Mouse (Mus musculus) intestine, embryonic 15.5 days (tissue): ENCODE measurements around the gene Zfp874a. TPM values are rescaled to one million over a fixed set of nuclear protein-coding genes. Genes with fewer than 3 reads are reported as not detected.
"Not testable (repeated sequence)": the region's sequence is repeated elsewhere in the genome, so short reads cannot be mapped to it uniquely, and the experiment has no call there.

Experiments
- ATAC-seq: fragments of 200-750 bp; cut with Nextera tagmentation; 2 replicates; pipeline ENCODE4 v1.8.0; 2017; ENCODE audit warnings: moderate TSS enrichment, moderate library complexity
- H3K27ac ChIP-seq: fragments of 300-500 bp; sonication (generic); 2 replicates; pipeline ENCODE4 v1.5.1; 2015; ENCODE audit warnings: mild to moderate bottlenecking, inconsistent platforms
- H3K27me3 ChIP-seq: fragments of 300-500 bp; sonication (generic); replicated peaks from 2 replicates; pipeline ENCODE4 v1.6.1; 2015; ENCODE audit warnings: inconsistent platforms
- H3K36me3 ChIP-seq: fragments of 300-500 bp; sonication (generic); 2 replicates; pipeline ENCODE4 v1.6.1; 2015; ENCODE audit warnings: inconsistent platforms
- H3K4me1 ChIP-seq: fragments of 300-500 bp; sonication (generic); replicated peaks from 2 replicates; pipeline ENCODE4 v1.6.1; 2015; ENCODE audit warnings: inconsistent platforms
- H3K4me2 ChIP-seq: fragments of 300-500 bp; sonication (generic); replicated peaks from 2 replicates; pipeline ENCODE4 v1.6.1; 2015; ENCODE audit warnings: mild to moderate bottlenecking, inconsistent platforms
- H3K4me3 ChIP-seq: fragments of 300-500 bp; sonication (generic); replicated peaks from 2 replicates; pipeline ENCODE4 v1.5.1; 2015; ENCODE audit warnings: inconsistent platforms
- H3K9ac ChIP-seq: fragments of 300-500 bp; sonication (generic); 2 replicates; pipeline ENCODE4 v1.6.1; 2015; ENCODE audit warnings: inconsistent platforms
- H3K9me3 ChIP-seq: fragments of 300-500 bp; sonication (generic); 2 replicates; pipeline ENCODE4 v1.6.1; 2016; ENCODE audit warnings: inconsistent platforms
- WGBS: fragments of 180-500 bp; shearing (Covaris S2); methylation state at CpG from one replicate; pipeline ENCODE4 v1.1.7; 2015; 5-methylcytosine and 5-hydroxymethylcytosine counted together
- polyA plus RNA-seq: library from polyadenylated mRNA; unstranded; fragments of >200 nt; fragmentation: Nextera tagmentation; extraction: Ambion mirVana; gene quantifications from 2 replicates; pipeline ENCODE4 v1.2.1, GENCODE M21; 2015

Gene Zfp874a
- polyA plus RNA-seq = 6.7 and 8.2 TPM in 2 replicates

DNA sequence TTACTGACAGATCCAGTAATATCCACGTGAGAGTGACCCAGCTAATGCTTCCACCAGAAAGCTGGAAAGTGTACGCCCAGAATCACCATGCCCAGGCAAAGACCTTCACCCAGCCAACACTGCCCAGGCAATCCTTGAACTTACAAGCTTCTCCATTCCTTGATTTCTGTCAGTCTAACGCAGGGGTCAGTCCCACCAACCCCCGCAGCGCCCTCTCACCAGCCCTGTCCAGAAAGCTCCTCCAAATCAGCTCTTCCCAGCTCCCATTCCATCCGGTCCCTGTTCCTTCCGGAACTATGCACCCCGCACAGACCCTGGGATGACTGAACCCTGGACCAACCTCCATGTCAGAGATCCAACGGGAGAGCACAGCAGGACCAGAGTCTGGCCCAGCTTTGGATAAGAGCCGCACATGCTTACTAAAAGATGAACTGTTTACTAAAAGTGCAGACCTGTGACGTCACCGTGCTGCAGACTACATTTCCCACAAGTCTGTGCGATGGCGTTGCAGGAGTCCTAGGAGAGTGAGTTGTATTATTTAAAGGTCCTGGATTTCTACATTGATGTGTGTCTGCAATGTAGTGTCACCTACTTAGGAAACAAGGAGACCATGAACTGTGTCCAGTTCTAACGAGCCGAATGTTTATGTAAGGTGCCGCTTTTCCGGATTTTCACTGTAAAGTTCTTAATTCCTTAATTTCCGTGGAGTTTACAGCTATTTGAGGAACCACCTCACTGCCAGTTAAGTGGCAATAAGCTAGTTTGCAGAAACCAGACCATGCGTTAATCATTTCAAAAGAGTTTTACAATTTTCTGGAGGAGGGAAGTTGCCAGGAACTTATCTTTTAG, at the start of gene Zfp874a:
Gene Zfp874a (minus strand): TSS at position 453 of the 849 bp plus-strand sequence.
- peak within 1 kb of the TSS; percentile 58 for H3K4me3 ChIP-seq
- 2% methylated on average over 20 of the region's 20 CpGs for WGBS
- peak; percentile 98 for ATAC-seq
- H3K9ac ChIP-seq = peak within 1 kb of the TSS; percentile 60
- H3K9me3 ChIP-seq = no peaks in the 10 kb centered on the region
- H3K27me3 ChIP-seq = no peaks in the 10 kb centered on the region
- H3K4me2 ChIP-seq = peak within 1 kb of the TSS; percentile 75
- peak within 1 kb of the TSS; percentile 40; the same call in 1 of the 2 replicates for H3K27ac ChIP-seq
- no peaks in the 10 kb centered on the region for H3K36me3 ChIP-seq
- peaks cover 2% of the 10 kb centered on the region; the same call in 1 of the 2 replicates for H3K4me1 ChIP-seq

DNA sequence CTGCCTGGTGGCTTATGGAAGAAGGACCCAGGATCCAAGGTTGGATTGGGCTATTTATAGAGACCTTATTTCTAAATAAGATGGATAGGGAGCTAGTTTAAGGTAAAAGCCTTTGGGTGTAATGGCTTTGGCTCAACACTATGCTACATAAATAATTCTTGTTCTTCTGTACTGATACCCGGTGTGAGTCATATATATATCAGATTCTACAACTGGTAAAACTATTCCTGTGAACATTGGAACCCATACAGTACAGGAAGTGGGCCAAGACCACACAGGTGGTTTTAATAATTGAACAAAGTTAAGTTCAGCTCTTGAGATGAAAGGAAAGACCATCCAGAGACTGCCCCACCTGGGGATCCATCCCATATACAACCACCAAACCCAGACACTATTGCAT, 49.5 kb upstream of the Zfp874a start:
- Histone ChIP-seq H3K4me1 (0 out of 2 replicates have a peak, but pooled peaks cover 4% of the 10 kb centered on the region), H3K4me3 (no peak overlapping the region), H3K4me2 (no peak overlapping the region), H3K9me3 (no peaks in the 10 kb centered on the region), H3K9ac (no peak overlapping the region), H3K36me3 (no peaks in the 10 kb centered on the region), H3K27me3 (no peaks in the 10 kb centered on the region), H3K27ac (no peak overlapping the region)
- ATAC-seq = no peak; the same call in 1 of the 2 replicates
- WGBS = 78% methylated on average over 1 of the region's 1 CpGs

GRCm38 (mm10) chr13:67500084-67500719, 48.8 kb upstream of the Zfp874a start, which contains the start of gene Zfp58:
TSS of gene Zfp58 (minus strand) at chr13:67500555.
- peak within 1 kb of the TSS; percentile 66; the same call in 1 of the 2 replicates for H3K27ac ChIP-seq
- H3K4me3 ChIP-seq = peak within 1 kb of the TSS; percentile 68
- peak; percentile 98 for ATAC-seq
- H3K27me3 ChIP-seq = no peaks in the 10 kb centered on the region
- H3K9ac ChIP-seq = peak within 1 kb of the TSS; percentile 61
- peak within 1 kb of the TSS; percentile 64 for H3K4me2 ChIP-seq
- H3K4me1 ChIP-seq = 0 out of 2 replicates have a peak, but pooled peaks cover 4% of the 10 kb centered on the region
- no peaks in the 10 kb centered on the region for H3K9me3 ChIP-seq
- WGBS = under 1% methylated on average over 22 of the region's 22 CpGs
- 0 out of 2 replicates have a peak, but pooled peaks cover under 1% of the 10 kb centered on the region for H3K36me3 ChIP-seq

DNA sequence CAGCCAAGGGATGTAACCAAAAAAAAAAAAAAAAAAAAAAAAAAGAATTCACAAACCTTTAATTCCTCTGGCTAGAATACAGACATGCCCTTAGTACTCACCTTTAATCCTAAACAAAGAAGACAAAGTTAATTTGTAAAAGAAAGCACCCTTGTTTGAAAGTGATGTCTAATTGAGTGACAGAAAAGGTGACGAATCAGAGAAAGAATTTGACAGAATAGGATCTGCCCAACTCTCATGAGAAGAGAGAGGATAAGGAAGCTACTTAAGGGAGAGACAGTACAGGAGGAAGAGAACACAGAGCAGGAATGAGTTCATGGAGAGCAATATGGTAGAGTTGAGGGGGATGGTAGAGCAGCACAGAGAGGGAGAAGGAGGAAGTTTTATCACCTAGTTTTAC, 44.2 kb upstream of the Zfp874a start:
- Histone ChIP-seq H3K4me2 (no peak overlapping the region), H3K4me3 (no peak overlapping the region), H3K9me3 (no peaks in the 10 kb centered on the region), H3K36me3 (peaks cover 24% of the 10 kb centered on the region), H3K4me1 (0 out of 2 replicates have a peak, but pooled peaks cover 4% of the 10 kb centered on the region), H3K9ac (no peak overlapping the region), H3K27me3 (no peaks in the 10 kb centered on the region), H3K27ac (no peak overlapping the region)
- ATAC-seq = no peak
- WGBS = 91% methylated on average over 1 of the region's 1 CpGs

DNA sequence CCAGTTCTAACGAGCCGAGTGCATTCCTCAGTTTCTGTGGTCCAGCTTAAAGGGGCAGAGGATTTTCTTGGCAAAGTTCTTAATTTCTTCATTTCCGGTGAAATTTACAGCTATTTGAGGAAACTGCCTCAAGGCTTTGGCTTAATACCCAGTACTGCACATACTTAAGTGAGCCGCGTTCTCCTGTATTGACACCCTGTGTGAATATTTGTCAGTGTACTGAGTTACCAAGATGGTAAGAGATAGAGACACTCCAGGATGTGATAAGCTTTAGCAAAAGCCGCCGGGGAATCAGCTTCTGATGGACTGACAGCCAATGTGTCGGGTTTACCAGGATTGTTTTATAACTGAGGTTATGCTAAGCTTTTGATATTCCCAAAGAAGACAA, 33.0 kb upstream of the Zfp874a start:
- 36% methylated on average over 8 of the region's 8 CpGs for WGBS
- peak overlapping the region; percentile 61 for H3K4me3 ChIP-seq
- H3K4me1 ChIP-seq = no peaks in the 10 kb centered on the region
- peak overlapping the region; percentile 70 for H3K4me2 ChIP-seq
- peak; percentile 66 for ATAC-seq
- H3K27ac ChIP-seq = no peak overlapping the region
- H3K9me3 ChIP-seq = no peaks in the 10 kb centered on the region
- peaks cover 3% of the 10 kb centered on the region; the same call in 1 of the 2 replicates for H3K36me3 ChIP-seq
- no peaks in the 10 kb centered on the region for H3K27me3 ChIP-seq
- H3K9ac ChIP-seq = peak overlapping the region; percentile 56; the same call in 1 of the 2 replicates

DNA sequence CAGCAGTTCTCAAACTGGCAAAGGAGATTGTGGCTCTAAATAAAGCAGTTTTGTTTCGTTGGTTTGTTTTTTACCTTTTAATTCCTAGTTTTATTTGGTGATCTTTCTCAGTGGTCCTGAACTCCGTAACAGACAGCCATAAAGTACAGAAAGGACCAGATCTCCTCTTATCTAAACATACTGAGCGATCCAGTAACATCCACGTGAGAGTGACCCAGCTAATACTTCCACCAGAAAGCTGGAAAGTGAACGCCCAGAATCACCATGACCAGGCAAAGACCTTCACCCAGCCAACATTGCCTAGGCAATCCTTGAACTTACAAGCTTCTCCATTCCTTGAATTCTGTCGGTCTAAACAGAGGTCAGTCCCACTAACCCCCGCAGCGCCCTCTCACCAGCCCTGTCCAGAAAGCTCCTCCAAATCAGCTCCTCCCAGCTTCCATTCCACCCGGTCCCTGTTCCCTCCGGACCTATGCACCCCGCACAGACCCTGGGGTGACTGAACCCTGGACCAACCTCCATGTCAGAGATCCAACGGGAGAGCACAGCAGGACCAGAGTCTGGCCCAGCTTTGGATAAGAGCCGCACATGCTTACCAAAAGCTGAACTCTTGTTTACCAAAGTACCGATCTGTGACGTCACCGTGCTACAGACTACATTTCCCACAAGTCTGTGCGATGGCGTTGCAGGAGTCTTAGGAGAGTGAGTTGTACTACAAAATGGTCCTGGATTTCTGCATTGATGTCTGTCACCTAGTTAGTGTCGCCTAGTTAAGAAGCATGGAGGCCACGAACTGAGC, 32.4 kb upstream of the Zfp874a start, which contains the start of gene Zfp874b:
Gene Zfp874b (minus strand): TSS at position 634 of the 799 bp plus-strand sequence.
- Histone ChIP-seq H3K27me3 (no peaks in the 10 kb centered on the region), H3K9ac (peak within 1 kb of the TSS; percentile 56), H3K4me2 (peak within 1 kb of the TSS; percentile 70), H3K4me3 (peak within 1 kb of the TSS; percentile 61), H3K36me3 (no peaks in the 10 kb centered on the region), H3K4me1 (no peaks in the 10 kb centered on the region), H3K27ac (0 out of 2 replicates have a peak within 1 kb of the TSS, but pooled peaks have one; percentile 36), H3K9me3 (no peaks in the 10 kb centered on the region)
- WGBS = 3% methylated on average over 20 of the region's 20 CpGs
- ATAC-seq = peak; percentile 97

DNA sequence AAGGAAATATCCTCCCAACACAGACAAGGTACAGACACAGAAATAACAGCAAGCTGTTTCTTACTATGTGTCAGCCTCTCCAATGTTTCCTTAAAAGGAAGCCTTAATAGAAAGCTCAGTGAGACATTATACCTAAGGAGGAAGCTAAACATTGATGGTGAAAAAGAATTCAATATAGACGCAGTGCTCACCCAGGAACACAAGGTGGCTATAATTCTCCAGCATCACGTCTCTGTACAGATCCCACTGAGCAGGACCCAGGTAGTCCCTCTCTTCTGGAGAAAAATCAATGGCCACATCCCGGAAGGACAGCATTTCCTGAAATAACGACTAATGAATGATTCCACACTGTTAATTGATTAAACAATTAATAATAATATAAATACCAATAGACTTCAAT, 30.1 kb upstream of the Zfp874a start:
- no peak for ATAC-seq
- no peak overlapping the region for H3K4me3 ChIP-seq
- no peaks in the 10 kb centered on the region for H3K36me3 ChIP-seq
- no peaks in the 10 kb centered on the region for H3K9me3 ChIP-seq
- H3K27ac ChIP-seq = no peak overlapping the region
- H3K4me1 ChIP-seq = no peaks in the 10 kb centered on the region
- H3K4me2 ChIP-seq = no peak overlapping the region
- H3K9ac ChIP-seq = no peak overlapping the region
- 63% methylated on average over 4 of the region's 4 CpGs for WGBS
- H3K27me3 ChIP-seq = no peaks in the 10 kb centered on the region

- H3K4me1 ChIP-seq = no peaks in the 10 kb centered on the region
- H3K27me3 ChIP-seq = no peaks in the 10 kb centered on the region
- H3K36me3 ChIP-seq = peaks cover 8% of the 10 kb centered on the region; the same call in 1 of the 2 replicates
- ATAC-seq = no peak
- H3K9me3 ChIP-seq = no peaks in the 10 kb centered on the region; the same call in 1 of the 2 replicates
- 92% methylated on average over 3 of the region's 3 CpGs for WGBS
- no peak overlapping the region for H3K9ac ChIP-seq
- no peak overlapping the region for H3K27ac ChIP-seq
- H3K4me2 ChIP-seq = no peak overlapping the region
- no peak overlapping the region for H3K4me3 ChIP-seq
Measured at GRCm38 (mm10) chr13:67469274-67469673, 17.9 kb upstream of the Zfp874a start.

- not testable (repeated sequence) for H3K27ac ChIP-seq, H3K9ac ChIP-seq, H3K36me3 ChIP-seq, H3K4me2 ChIP-seq, H3K9me3 ChIP-seq, H3K27me3 ChIP-seq, ATAC-seq, H3K4me3 ChIP-seq, H3K4me1 ChIP-seq
- 76% methylated on average over 3 of the region's 5 CpGs for WGBS
Measured at GRCm38 (mm10) chr13:67463506-67464185, 12.2 kb upstream of the Zfp874a start.

GRCm38 (mm10) chr13:67452021-67452309, 541 bp upstream of the Zfp874a start:
- no peaks in the 10 kb centered on the region for H3K9me3 ChIP-seq
- H3K9ac ChIP-seq = peak overlapping the region; percentile 60; the same call in 1 of the 2 replicates
- H3K36me3 ChIP-seq = no peaks in the 10 kb centered on the region
- peak; percentile 72 for ATAC-seq
- H3K4me1 ChIP-seq = peaks cover 2% of the 10 kb centered on the region; the same call in 1 of the 2 replicates
- peak overlapping the region; percentile 40; the same call in 1 of the 2 replicates for H3K27ac ChIP-seq
- H3K4me2 ChIP-seq = peak overlapping the region; percentile 75
- H3K4me3 ChIP-seq = peak overlapping the region; percentile 58
- WGBS = 7% methylated on average over 3 of the region's 3 CpGs
- H3K27me3 ChIP-seq = no peaks in the 10 kb centered on the region

GRCm38 (mm10) chr13:67437095-67437494, 14.3 kb downstream of the Zfp874a start:
- not testable (repeated sequence) for H3K27me3 ChIP-seq, H3K9me3 ChIP-seq, ATAC-seq

More at GRCm38 (mm10) chr13:67437095-67437494, 14.3 kb downstream of the Zfp874a start:
- not testable (repeated sequence) for H3K4me3 ChIP-seq, H3K36me3 ChIP-seq, H3K4me2 ChIP-seq, H3K9ac ChIP-seq, H3K27ac ChIP-seq, H3K4me1 ChIP-seq
- 86% methylated on average over 1 of the region's 3 CpGs for WGBS
